Mouse (Mus musculus) myocyte (in vitro differentiated cells): ENCODE measurements at regions not wholly inside any gene's neighbourhood (a gene's known extent, or its start where the extent isn't known, plus 50 kb on each side); places are given as distances from the start of the nearest gene placed in this dataset.

ENCODE experiments used
- H3K27me3 ChIP-seq: one replicate; pipeline ENCODE4 v1.6.1; 2011; ENCODE audit not compliant: control insufficient read depth, insufficient read depth, insufficient read length
- H3K36me3 ChIP-seq: one replicate; pipeline ENCODE4 v1.6.1; 2011; ENCODE audit not compliant: control insufficient read depth, insufficient read depth
- H3K4me2 ChIP-seq: one replicate; pipeline ENCODE4 v1.6.1; 2011; ENCODE audit warnings: low read depth, control low read depth
- H3K4me3 ChIP-seq: one replicate; pipeline ENCODE4 v1.5.1; 2011; ENCODE audit warnings: mild to moderate bottlenecking, control low read depth, moderate library complexity
- H3K79me2 ChIP-seq: one replicate; pipeline ENCODE4 v1.6.1; 2011; ENCODE audit not compliant: control insufficient read depth, insufficient read depth
- H3ac ChIP-seq: one replicate; pipeline ENCODE4 v1.6.1; 2011; ENCODE audit not compliant: control insufficient read depth, insufficient read length
- CEBPB ChIP-seq: IDR thresholded peaks from 2 replicates; pipeline ENCODE4 v1.6.1; 2011; ENCODE audit warnings: mild to moderate bottlenecking, moderate library complexity; ENCODE audit not compliant: poor library complexity, insufficient read depth, severe bottlenecking
- E2F4 ChIP-seq: IDR thresholded peaks from one replicate; pipeline ENCODE4 v1.6.1; 2011; ENCODE audit warnings: mild to moderate bottlenecking, control low read depth, moderate library complexity; ENCODE audit not compliant: insufficient read depth
- MAX ChIP-seq: IDR thresholded peaks from one replicate; pipeline ENCODE4 v1.6.1; 2011; ENCODE audit warnings: low read depth, mild to moderate bottlenecking, control low read depth
- MYOD1 ChIP-seq, 3 experiments: IDR thresholded peaks; one replicate each; pipeline ENCODE4 v1.6.1; 2011; ENCODE audit warnings: control low read depth in 2 of 3, low read depth in 2 of 3, mild to moderate bottlenecking in 2 of 3, moderate library complexity in 1 of 3; ENCODE audit not compliant: insufficient read length in 2 of 3, control insufficient read depth in 1 of 3
- MYOG ChIP-seq, 3 experiments: IDR thresholded peaks; one replicate each; pipeline ENCODE4 v1.6.1; 2011; ENCODE audit warnings: control low read depth in 2 of 3, low read depth in 2 of 3, mild to moderate bottlenecking in 2 of 3; ENCODE audit not compliant: insufficient read length in 2 of 3, control insufficient read depth in 1 of 3, insufficient read depth in 1 of 3
- POLR2A ChIP-seq: IDR thresholded peaks from one replicate; pipeline ENCODE4 v1.6.1; 2011; ENCODE audit warnings: low read depth, mild to moderate bottlenecking, control low read depth, moderate library complexity; ENCODE audit not compliant: insufficient read length
- POLR2AphosphoS2 ChIP-seq: IDR thresholded peaks from one replicate; pipeline ENCODE4 v1.6.1; 2011; ENCODE audit warnings: low read depth, control low read depth; ENCODE audit not compliant: insufficient read length
- REST ChIP-seq: IDR thresholded peaks from one replicate; pipeline ENCODE4 v1.6.1; 2011; ENCODE audit warnings: mild to moderate bottlenecking, control low read depth, moderate library complexity; ENCODE audit not compliant: insufficient read depth, insufficient read length
- SRF ChIP-seq: IDR thresholded peaks from one replicate; pipeline ENCODE4 v1.6.1; 2011; ENCODE audit warnings: low read depth; ENCODE audit not compliant: control insufficient read depth, insufficient read length
- TCF12 ChIP-seq: IDR thresholded peaks from one replicate; pipeline ENCODE4 v1.6.1; 2011; ENCODE audit warnings: mild to moderate bottlenecking, control low read depth; ENCODE audit not compliant: poor library complexity, insufficient read depth, severe bottlenecking
- TCF3 ChIP-seq: IDR thresholded peaks from one replicate; pipeline ENCODE4 v1.6.1; 2011; ENCODE audit warnings: low read depth, control low read depth; ENCODE audit not compliant: insufficient read length
- USF1 ChIP-seq: IDR thresholded peaks from one replicate; pipeline ENCODE4 v1.6.1; 2011; ENCODE audit warnings: low read depth, mild to moderate bottlenecking, control low read depth, moderate library complexity

DNA sequence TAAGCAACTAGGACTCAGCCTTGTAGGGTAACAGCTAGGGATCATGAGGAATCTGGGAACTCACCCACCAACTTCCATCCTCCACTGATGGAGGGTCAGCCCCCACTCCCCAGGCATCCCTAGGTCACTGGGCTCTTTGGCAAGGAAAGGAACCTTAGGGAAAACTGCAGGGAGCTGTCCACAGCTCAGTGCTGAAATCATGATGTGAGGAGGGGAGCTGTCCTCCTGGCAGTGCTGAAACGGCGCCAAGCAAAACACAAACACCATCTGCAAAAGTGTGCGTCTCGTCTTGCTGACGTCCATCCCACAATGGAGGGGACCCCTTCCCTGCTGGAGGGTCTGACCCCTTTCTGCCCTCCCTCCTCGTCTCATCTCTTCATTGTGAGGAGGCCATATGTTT, 68.6 kb upstream of the Rph3a start:
- peak; percentile 77 for TF ChIP-seq MAX
- TF ChIP-seq REST = peak; percentile 99
- TF ChIP-seq MYOD1 (IDR thresholded peaks at IDR 0.05; ENCODE audit: control insufficient read depth in 1 of 3, insufficient read length in 2 of 3, low read depth in 2 of 3) = no peak
- H3K79me2 ChIP-seq = no peaks in the 10 kb centered on the region
- no peak overlapping the region for H3ac ChIP-seq
- no peaks in the 10 kb centered on the region for H3K27me3 ChIP-seq
- no peaks in the 10 kb centered on the region for H3K36me3 ChIP-seq
- no peak overlapping the region for H3K4me2 ChIP-seq
- H3K4me3 ChIP-seq = no peak overlapping the region

DNA sequence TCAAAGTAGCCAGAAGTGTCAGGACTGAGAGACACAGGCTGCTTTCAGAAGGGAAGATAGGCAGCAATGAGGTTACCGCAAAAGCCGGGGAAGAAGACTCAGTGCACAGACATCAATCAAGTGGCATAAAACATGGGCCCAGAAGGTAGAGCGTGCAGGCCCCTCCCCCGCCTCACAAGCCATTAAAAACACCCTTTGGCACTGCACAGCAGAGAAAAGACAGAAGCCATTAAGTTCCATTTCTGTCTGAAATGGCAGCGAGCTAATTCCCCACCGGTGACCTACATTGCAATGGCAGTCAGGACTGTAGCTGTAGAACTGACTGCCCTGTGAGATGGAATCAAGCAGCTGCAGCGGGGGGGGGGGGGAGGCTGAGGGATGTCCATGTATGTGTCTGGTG, 66.8 kb upstream of the Rph3a start:
- H3K4me2 ChIP-seq = no peak overlapping the region

GRCm38 (mm10) chr5:121068821-121069220, 58.9 kb upstream of the Rph3a start:
- no peaks in the 10 kb centered on the region for H3K36me3 ChIP-seq
- TF ChIP-seq MYOD1 (IDR thresholded peaks at IDR 0.05; ENCODE audit: control insufficient read depth in 1 of 3, insufficient read length in 2 of 3, low read depth in 2 of 3) = no peak
- peak; percentile 83 for TF ChIP-seq REST
- H3K27me3 ChIP-seq = no peaks in the 10 kb centered on the region
- H3K4me3 ChIP-seq = no peak overlapping the region
- no peak overlapping the region for H3ac ChIP-seq
- no peaks in the 10 kb centered on the region for H3K79me2 ChIP-seq
- no peak overlapping the region for H3K4me2 ChIP-seq

More for the DNA sequence above, 66.8 kb upstream of the Rph3a start:
- H3K36me3 ChIP-seq = no peaks in the 10 kb centered on the region
- H3K79me2 ChIP-seq = no peaks in the 10 kb centered on the region
- H3ac ChIP-seq = no peak overlapping the region
- no peak overlapping the region for H3K4me3 ChIP-seq
- no peaks in the 10 kb centered on the region for H3K27me3 ChIP-seq
- TF ChIP-seq CEBPB (no peak), MYOD1 (IDR thresholded peaks at IDR 0.05; ENCODE audit: control insufficient read depth in 1 of 3, insufficient read length in 2 of 3, low read depth in 2 of 3) (no peak), TCF12 (no peak), SRF (no peak), POLR2AphosphoS2 (no peak), MAX (no peak), MYOG (IDR thresholded peaks at IDR 0.05; ENCODE audit: control insufficient read depth in 1 of 3, insufficient read depth in 1 of 3, insufficient read length in 2 of 3, low read depth in 2 of 3) (no peak), POLR2A (no peak), REST (no peak), E2F4 (no peak)

DNA sequence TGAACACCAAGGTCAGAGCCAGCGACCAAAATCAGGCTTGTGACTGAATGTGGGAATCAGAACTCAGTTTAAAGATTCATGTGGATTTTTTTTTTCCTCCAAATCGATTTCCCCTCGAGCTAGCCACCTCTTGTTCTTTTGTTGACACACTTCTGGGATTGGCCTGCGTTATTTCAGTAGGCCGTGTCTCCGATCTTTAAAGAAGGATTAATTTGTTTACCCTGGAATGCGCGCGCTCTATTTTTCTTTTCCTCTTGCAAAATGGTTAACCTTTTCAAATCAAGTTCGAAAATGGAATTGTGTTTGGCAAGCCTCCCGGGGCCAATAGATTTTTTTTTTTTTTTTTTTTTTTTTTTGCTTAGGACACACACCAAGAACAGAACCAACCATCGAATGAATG, 54.8 kb upstream of the Rph3a start:
- TF ChIP-seq POLR2A (no peak), MYOG (IDR thresholded peaks at IDR 0.05; ENCODE audit: control insufficient read depth in 1 of 3, insufficient read depth in 1 of 3, insufficient read length in 2 of 3, low read depth in 2 of 3) (no peak), SRF (no peak), CEBPB (no peak), POLR2AphosphoS2 (no peak), TCF3 (no peak), REST (no peak), MYOD1 (IDR thresholded peaks at IDR 0.05; ENCODE audit: control insufficient read depth in 1 of 3, insufficient read length in 2 of 3, low read depth in 2 of 3) (no peak), MAX (no peak), USF1 (no peak), E2F4 (no peak), TCF12 (no peak)

GRCm38 (mm10) chr5:121062930-121063584, 53.2 kb upstream of the Rph3a start:
- Histone ChIP-seq H3ac (no peak overlapping the region), H3K27me3 (no peaks in the 10 kb centered on the region), H3K4me2 (no peak overlapping the region), H3K79me2 (no peaks in the 10 kb centered on the region), H3K36me3 (no peaks in the 10 kb centered on the region), H3K4me3 (no peak overlapping the region)
- TF ChIP-seq MAX = no peak
- no peak for TF ChIP-seq POLR2A
- TF ChIP-seq E2F4 = no peak
- TF ChIP-seq REST = no peak
- no peak for TF ChIP-seq USF1
- TF ChIP-seq TCF12 = no peak
- no peak for TF ChIP-seq POLR2AphosphoS2

More for the DNA sequence above, 54.8 kb upstream of the Rph3a start:
- H3K79me2 ChIP-seq = no peaks in the 10 kb centered on the region
- no peak overlapping the region for H3ac ChIP-seq
- no peak overlapping the region for H3K4me3 ChIP-seq
- no peak overlapping the region for H3K4me2 ChIP-seq
- no peaks in the 10 kb centered on the region for H3K36me3 ChIP-seq
- no peaks in the 10 kb centered on the region for H3K27me3 ChIP-seq
